Mouse (Mus musculus): ENCODE results near the gene Bnip2. TPM values are rescaled to one million over a fixed set of nuclear protein-coding genes. Genes with fewer than 3 reads are reported as not detected.
"Not testable (repeated sequence)": the region's sequence is repeated elsewhere in the genome, so short reads cannot be mapped to it uniquely, and the experiment has no call there.

The Bnip2 gene
- polyA plus RNA-seq, 1 experiment = 19.0 TPM

GRCm38 (mm10) chr9:70021610-70022009 is 32.3 kb downstream of the Bnip2 start:
- no peaks in the 10 kb centered on the region for H3K27me3 ChIP-seq (ENCODE audit: control insufficient read depth, insufficient read depth, low read length)
- no peak overlapping the region for H3K4me3 ChIP-seq (ENCODE audit: extremely low read depth, insufficient read depth, insufficient read length)
- no peak for DNase-seq (ENCODE audit: low read depth in 1 of 2, low spot score in 2 of 2)
- 67% methylated on average over 1 of the region's 1 CpGs for WGBS
- TF ChIP-seq POLR2A (IDR thresholded peaks at IDR 0.05; ENCODE audit: low read depth, low read length) (no peak), CTCF (IDR thresholded peaks at IDR 0.05; ENCODE audit: extremely low read depth, insufficient read depth, insufficient read length, insufficient replicate concordance) (no peak)
- no peaks in the 10 kb centered on the region for H3K4me1 ChIP-seq (ENCODE audit: control insufficient read depth, insufficient read depth, insufficient read length)
- H3K36me3 ChIP-seq (ENCODE audit: control insufficient read depth, insufficient read depth, low read length) = peaks cover 13% of the 10 kb centered on the region; the same call in 1 of the 2 replicates
- H3K27ac ChIP-seq (ENCODE audit: insufficient read depth, low read length) = no peak overlapping the region

- Histone ChIP-seq H3K36me3 (ENCODE audit: control insufficient read depth, insufficient read depth, low read length) (peaks cover 10% of the 10 kb centered on the region; the same call in 1 of the 2 replicates), H3K4me1 (ENCODE audit: control insufficient read depth, insufficient read depth, insufficient read length) (no peaks in the 10 kb centered on the region), H3K4me3 (ENCODE audit: extremely low read depth, insufficient read depth, insufficient read length) (no peak overlapping the region), H3K27me3 (ENCODE audit: control insufficient read depth, insufficient read depth, low read length) (no peaks in the 10 kb centered on the region), H3K27ac (ENCODE audit: insufficient read depth, low read length) (no peak overlapping the region)
- TF ChIP-seq POLR2A (IDR thresholded peaks at IDR 0.05; ENCODE audit: low read depth, low read length) (no peak), CTCF (IDR thresholded peaks at IDR 0.05; ENCODE audit: extremely low read depth, insufficient read depth, insufficient read length, insufficient replicate concordance) (no peak)
- 90% methylated on average over 4 of the region's 4 CpGs for WGBS
- DNase-seq (ENCODE audit: low read depth in 1 of 2, low spot score in 2 of 2) = no peak
These were observed 32.8 kb downstream of the Bnip2 start for GRCm38 (mm10) chr9:70022083-70022482.

GRCm38 (mm10) chr9:70023615-70024014 is 34.3 kb downstream of the Bnip2 start:
- DNase-seq (ENCODE audit: low read depth in 1 of 2, low spot score in 2 of 2); H3K27ac ChIP-seq (ENCODE audit: insufficient read depth, low read length); H3K36me3 ChIP-seq (ENCODE audit: control insufficient read depth, insufficient read depth, low read length); H3K4me1 ChIP-seq (ENCODE audit: control insufficient read depth, insufficient read depth, insufficient read length); H3K4me3 ChIP-seq (ENCODE audit: extremely low read depth, insufficient read depth, insufficient read length); H3K27me3 ChIP-seq (ENCODE audit: control insufficient read depth, insufficient read depth, low read length): not testable (repeated sequence)
- WGBS = 84% methylated on average over 1 of the region's 1 CpGs

- H3K4me3 ChIP-seq (ENCODE audit: extremely low read depth, insufficient read depth, insufficient read length) = no peak overlapping the region
- no peaks in the 10 kb centered on the region for H3K27me3 ChIP-seq (ENCODE audit: control insufficient read depth, insufficient read depth, low read length)
- H3K4me1 ChIP-seq (ENCODE audit: control insufficient read depth, insufficient read depth, insufficient read length) = no peaks in the 10 kb centered on the region
- no peak overlapping the region for H3K27ac ChIP-seq (ENCODE audit: insufficient read depth, low read length)
- H3K36me3 ChIP-seq (ENCODE audit: control insufficient read depth, insufficient read depth, low read length) = peaks cover 7% of the 10 kb centered on the region; the same call in 1 of the 2 replicates
- TF ChIP-seq POLR2A (IDR thresholded peaks at IDR 0.05; ENCODE audit: low read depth, low read length) = no peak
- no peak for TF ChIP-seq CTCF (IDR thresholded peaks at IDR 0.05; ENCODE audit: extremely low read depth, insufficient read depth, insufficient read length, insufficient replicate concordance)
- DNase-seq (ENCODE audit: low read depth in 1 of 2, low spot score in 2 of 2) = no peak
These were observed 35.4 kb downstream of the Bnip2 start for GRCm38 (mm10) chr9:70024648-70025047.

- no peak for DNase-seq (ENCODE audit: low read depth in 1 of 2, low spot score in 2 of 2)
- H3K36me3 ChIP-seq (ENCODE audit: control insufficient read depth, insufficient read depth, low read length) = peaks cover 5% of the 10 kb centered on the region; the same call in 1 of the 2 replicates
- no peak for TF ChIP-seq CTCF (IDR thresholded peaks at IDR 0.05; ENCODE audit: extremely low read depth, insufficient read depth, insufficient read length, insufficient replicate concordance)
- no peak for TF ChIP-seq POLR2A (IDR thresholded peaks at IDR 0.05; ENCODE audit: low read depth, low read length)
- H3K27me3 ChIP-seq (ENCODE audit: control insufficient read depth, insufficient read depth, low read length) = no peaks in the 10 kb centered on the region
- no peaks in the 10 kb centered on the region for H3K4me1 ChIP-seq (ENCODE audit: control insufficient read depth, insufficient read depth, insufficient read length)
- WGBS = 93% methylated on average over 2 of the region's 2 CpGs
- H3K4me3 ChIP-seq (ENCODE audit: extremely low read depth, insufficient read depth, insufficient read length) = no peak overlapping the region
- H3K27ac ChIP-seq (ENCODE audit: insufficient read depth, low read length) = no peak overlapping the region
These were observed 36.2 kb downstream of the Bnip2 start for GRCm38 (mm10) chr9:70025365-70026012.

GRCm38 (mm10) chr9:70032167-70032566 is 42.9 kb downstream of the Bnip2 start:
- no peak for DNase-seq (ENCODE audit: low read depth in 1 of 2, low spot score in 2 of 2)
- no peaks in the 10 kb centered on the region for H3K36me3 ChIP-seq (ENCODE audit: control insufficient read depth, insufficient read depth, low read length)
- H3K4me1 ChIP-seq (ENCODE audit: control insufficient read depth, insufficient read depth, insufficient read length) = no peaks in the 10 kb centered on the region
- WGBS = 27% methylated on average over 1 of the region's 1 CpGs
- H3K27me3 ChIP-seq (ENCODE audit: control insufficient read depth, insufficient read depth, low read length) = no peaks in the 10 kb centered on the region
- H3K4me3 ChIP-seq (ENCODE audit: extremely low read depth, insufficient read depth, insufficient read length) = no peak overlapping the region
- H3K27ac ChIP-seq (ENCODE audit: insufficient read depth, low read length) = no peak overlapping the region
- no peak for TF ChIP-seq POLR2A (IDR thresholded peaks at IDR 0.05; ENCODE audit: low read depth, low read length)
- no peak for TF ChIP-seq CTCF (IDR thresholded peaks at IDR 0.05; ENCODE audit: extremely low read depth, insufficient read depth, insufficient read length, insufficient replicate concordance)

- WGBS = 78% methylated on average over 9 of the region's 9 CpGs
- Histone ChIP-seq H3K27ac (ENCODE audit: insufficient read depth, low read length) (no peak overlapping the region), H3K36me3 (ENCODE audit: control insufficient read depth, insufficient read depth, low read length) (no peaks in the 10 kb centered on the region), H3K27me3 (ENCODE audit: control insufficient read depth, insufficient read depth, low read length) (no peaks in the 10 kb centered on the region), H3K4me3 (ENCODE audit: extremely low read depth, insufficient read depth, insufficient read length) (no peak overlapping the region), H3K4me1 (ENCODE audit: control insufficient read depth, insufficient read depth, insufficient read length) (no peaks in the 10 kb centered on the region)
- DNase-seq (ENCODE audit: low read depth in 1 of 2, low spot score in 2 of 2) = no peak
- TF ChIP-seq POLR2A (IDR thresholded peaks at IDR 0.05; ENCODE audit: low read depth, low read length) (no peak), CTCF (IDR thresholded peaks at IDR 0.05; ENCODE audit: extremely low read depth, insufficient read depth, insufficient read length, insufficient replicate concordance) (no peak)
These were observed 43.8 kb downstream of the Bnip2 start for GRCm38 (mm10) chr9:70033056-70033455.
